Mouse (Mus musculus) thymus, adult 2 months (tissue): Measurements from ENCODE around the gene Cdk14.

Experiments used
- CTCF ChIP-seq: fragments of 200-500 bp; IDR thresholded peaks from 2 replicates; pipeline ENCODE4 v1.5.1; 2012; ENCODE audit warnings: mild to moderate bottlenecking, control low read depth, low read length, moderate library complexity, borderline replicate concordance; ENCODE audit not compliant: control insufficient read depth, poor library complexity, insufficient read depth; ENCODE audit errors: extremely low read depth
- POLR2A ChIP-seq: fragments of 200-500 bp; IDR thresholded peaks from 2 replicates; pipeline ENCODE4 v1.6.1; 2012; ENCODE audit warnings: mild to moderate bottlenecking, low read length, control low read depth, moderate library complexity; ENCODE audit not compliant: control insufficient read depth, poor library complexity, insufficient read depth; ENCODE audit errors: extremely low read depth

- TF ChIP-seq POLR2A (no peak), CTCF (no peak)
Observed at GRCm38 (mm10) chr5:4813357-4813756, 606.8 kb downstream of the Cdk14 start.
